Mouse (Mus musculus): Measurements from ENCODE around the gene Nup133.

DNA sequence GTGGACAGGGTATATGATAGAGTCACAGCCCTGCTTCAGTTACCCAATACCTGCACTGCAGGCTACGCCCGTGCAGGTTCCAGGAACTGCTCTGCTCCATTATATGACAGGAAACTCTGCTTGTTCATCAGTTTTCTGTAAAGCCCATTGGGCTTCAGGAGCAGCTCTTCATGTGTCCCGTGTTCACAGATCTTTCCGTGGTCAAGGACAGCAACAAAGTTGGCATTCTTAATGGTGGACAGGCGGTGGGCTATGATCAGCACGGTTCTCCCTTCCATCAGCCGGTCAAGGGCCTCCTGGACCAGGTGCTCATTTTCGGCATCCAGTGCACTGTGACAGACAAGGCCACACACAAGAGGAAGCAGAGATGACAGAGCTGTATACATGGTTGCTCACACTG, 5.2 kb upstream of the Nup133 start:
- TF ChIP-seq CTCF (IDR thresholded peaks at IDR 0.05; ENCODE audit: extremely low read depth, insufficient read depth, insufficient read length, insufficient replicate concordance) = no peak
- TF ChIP-seq POLR2A (IDR thresholded peaks at IDR 0.05; ENCODE audit: low read depth, low read length) = no peak

Data from spleen, adult 2 months (tissue).